Mouse (Mus musculus) G1E-ER4 (cell line): ENCODE results near the gene Ccnf. TPM values are rescaled to one million over a fixed set of nuclear protein-coding genes. Genes with fewer than 3 reads are reported as not detected.

Experiments used
- GATA1 ChIP-seq: IDR thresholded peaks from one replicate; pipeline ENCODE4 v1.8.0; 2012; ENCODE audit warnings: low read length, inconsistent platforms
- polyA plus RNA-seq: library from polyadenylated mRNA; stranded (reverse); fragments of >175 nt; gene quantifications from 2 replicates; pipeline ENCODE4 v1.2.3, GENCODE M21; 2012

Gene Ccnf
- 66.1 and 78.9 TPM in 2 replicates for polyA plus RNA-seq

DNA sequence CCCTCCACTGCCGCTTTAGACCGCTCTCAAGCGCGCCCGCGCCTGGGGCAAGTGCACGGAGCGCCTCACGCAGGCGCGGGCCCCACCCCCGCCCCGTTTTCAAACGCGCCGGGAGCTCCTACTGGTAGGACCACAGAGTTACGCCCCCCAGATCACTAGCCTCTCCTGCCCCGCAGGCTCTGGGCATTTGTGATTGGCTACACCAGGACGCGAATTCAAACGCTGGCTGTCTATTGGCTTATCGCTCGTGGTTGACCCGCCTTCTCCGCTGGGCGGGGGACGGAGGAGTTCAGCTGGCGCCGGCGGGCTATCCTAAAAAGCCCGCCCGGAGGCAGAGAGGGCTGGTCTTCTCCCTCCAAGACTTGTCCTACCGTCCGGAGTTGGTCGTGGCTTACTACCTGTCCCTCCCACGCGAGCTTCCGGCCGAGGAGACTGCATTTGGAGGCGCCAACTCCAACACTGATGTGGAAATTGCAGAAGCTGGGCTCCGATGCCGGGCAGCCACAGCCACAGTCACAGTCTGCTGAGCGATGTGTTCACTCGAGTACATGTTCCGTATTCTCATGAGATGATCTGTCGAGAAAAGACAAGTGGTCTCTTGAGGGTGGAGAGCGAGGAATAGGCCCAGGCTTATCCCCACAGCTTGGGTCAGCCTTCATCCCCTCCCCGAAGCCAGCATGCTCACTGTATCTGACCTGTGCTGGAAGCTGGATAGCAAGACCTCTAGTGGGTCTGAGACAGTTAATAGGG lies at the start of gene Ccnf:
Gene Ccnf, minus strand, starts transcription at position 165 of the 750 bp plus-strand sequence.
- TF ChIP-seq GATA1, result no peak

DNA sequence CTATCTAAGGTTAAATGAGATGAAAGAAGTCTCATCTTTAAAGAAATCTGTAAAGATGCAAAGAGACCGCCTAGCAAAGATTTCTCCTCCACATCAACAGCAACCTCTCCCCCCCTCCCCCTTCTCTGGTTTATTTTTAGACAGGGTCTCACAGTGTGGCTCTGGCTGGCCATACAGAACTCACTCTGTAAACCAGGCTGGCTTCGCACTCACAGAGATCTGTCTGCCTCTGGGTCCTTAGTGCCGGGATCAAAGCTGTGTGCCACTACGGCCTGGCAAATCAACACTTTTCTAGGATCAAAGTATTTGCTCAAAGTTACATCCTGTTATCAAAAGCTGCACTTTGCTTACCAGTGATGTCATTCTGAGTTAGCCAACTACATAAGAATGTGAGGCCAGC lies 49.4 kb upstream of the Ccnf start:
- no peak for TF ChIP-seq GATA1

DNA sequence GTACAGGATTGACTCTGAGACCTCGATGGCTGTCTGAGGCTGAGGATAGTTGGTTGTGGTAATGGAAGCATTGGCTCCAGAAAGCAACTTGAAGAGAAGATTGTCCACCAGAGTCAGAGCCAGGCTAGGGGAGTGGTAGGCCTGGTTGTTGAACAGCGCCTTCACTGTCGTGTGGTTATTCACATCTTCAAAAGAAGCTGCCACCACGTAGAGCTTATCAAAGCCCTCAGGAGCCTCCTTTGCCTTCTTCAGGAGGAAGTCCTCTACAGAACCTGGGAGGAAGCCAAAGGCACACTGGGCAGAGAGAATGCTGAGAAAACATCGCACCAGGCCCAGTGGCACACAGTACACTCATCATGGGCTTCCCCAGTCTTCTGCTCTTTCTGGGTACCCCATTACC lies 38.1 kb upstream of the Ccnf start:
- TF ChIP-seq GATA1, result no peak

DNA sequence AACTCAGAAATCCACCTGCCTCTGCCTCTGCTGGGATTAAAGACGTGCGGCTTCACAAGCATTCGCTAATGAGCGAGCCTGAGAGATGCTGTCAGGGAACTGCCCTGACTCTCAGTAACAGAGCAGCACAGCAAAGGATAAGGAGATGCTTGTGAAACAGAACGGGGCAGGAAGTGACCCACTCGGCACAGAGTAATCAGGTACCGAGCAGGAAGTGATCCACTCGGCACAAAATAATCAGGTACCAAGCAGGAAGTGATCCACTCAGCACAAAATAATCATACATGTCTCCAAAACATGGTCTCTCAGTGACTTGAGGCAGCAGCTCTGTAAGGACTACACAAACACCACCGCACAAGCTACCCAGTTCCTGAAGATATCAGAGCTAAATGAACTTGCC lies 37.2 kb upstream of the Ccnf start:
- no peak for TF ChIP-seq GATA1

DNA sequence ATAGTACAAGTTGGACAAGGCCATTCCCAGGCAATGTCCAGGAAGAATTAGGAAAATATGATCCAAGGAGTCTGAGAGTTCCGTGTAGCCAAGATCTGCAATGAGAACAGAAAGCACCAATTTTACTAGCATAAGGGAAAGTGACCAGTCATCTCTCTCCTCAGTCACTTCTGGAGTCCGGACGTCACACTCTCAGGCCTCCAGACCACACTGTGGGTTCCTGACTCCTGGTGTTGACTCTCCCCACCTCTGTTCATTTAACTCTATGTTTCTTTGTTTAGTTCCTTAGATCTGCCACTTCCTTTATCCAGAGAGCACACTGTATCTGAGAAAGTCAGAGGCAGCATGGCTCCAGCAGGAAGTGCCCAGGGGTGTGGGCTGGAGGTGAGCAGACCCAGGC lies 34.4 kb upstream of the Ccnf start:
- TF ChIP-seq GATA1, result no peak

DNA sequence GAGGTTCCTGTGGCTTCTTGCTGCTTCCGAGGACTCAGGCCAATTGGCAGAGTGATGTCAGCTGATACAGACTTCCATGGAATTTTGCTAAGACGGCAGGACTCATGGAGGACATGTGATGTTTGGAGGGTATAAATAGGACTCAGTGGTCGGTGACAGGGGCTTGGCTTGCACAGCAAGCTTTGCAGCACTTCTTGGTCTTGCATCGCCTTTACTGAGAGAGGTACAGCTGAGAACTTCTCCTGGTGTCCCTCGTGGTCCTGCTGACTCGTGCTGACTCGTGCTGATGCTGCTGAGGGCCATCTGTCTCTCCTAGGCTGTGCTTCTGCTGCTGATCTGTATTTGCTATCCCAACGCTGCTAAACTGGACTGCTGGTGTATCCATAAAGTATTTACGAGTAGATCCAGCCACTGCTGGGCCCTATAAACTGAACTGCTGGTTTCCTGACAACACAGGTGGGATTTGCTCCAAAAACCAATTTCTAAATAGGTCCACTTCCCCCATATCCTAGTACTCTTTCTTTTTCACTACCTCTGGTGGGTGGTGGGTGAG lies 32.1 kb upstream of the Ccnf start:
- TF ChIP-seq GATA1, result no peak

DNA sequence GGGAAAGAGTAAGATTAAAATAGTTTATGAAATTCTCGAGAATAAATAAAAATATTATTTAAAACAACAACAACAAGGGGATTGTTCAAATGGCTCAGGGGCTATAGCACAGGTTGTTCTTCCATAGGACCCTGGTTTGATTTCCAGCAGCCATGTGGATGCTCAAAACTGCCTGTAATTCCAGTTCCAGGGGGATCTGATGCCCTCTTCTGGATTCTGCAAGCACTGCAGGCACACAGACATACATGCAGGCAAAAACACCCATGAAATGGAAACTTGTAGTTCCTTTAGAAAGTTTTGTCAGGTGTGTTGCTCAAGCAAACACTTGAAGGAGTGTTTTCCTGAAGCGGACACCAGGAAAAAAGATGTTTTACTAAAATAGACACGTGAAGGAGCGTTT lies 31.4 kb upstream of the Ccnf start:
- TF ChIP-seq GATA1, result no peak

DNA sequence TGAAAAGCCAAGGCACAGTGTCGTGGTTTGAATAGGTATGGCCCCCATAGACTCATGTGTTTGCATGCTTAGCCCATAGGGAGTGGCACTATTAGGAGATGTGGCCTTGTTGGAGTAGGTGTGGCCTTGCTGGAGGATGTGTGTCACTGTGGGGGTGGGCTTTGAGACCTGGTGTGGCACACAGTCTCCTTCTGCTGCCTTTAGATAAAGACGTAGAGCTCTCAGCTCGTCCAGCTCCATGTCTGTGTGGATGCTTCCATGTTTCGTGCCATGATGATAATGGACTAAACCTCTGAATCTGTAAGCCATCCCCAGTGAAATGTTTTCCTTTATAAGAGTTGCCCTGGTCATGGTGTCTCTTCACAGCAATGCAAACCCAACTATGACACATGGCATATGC lies 28.6 kb upstream of the Ccnf start:
- TF ChIP-seq GATA1, result no peak

DNA sequence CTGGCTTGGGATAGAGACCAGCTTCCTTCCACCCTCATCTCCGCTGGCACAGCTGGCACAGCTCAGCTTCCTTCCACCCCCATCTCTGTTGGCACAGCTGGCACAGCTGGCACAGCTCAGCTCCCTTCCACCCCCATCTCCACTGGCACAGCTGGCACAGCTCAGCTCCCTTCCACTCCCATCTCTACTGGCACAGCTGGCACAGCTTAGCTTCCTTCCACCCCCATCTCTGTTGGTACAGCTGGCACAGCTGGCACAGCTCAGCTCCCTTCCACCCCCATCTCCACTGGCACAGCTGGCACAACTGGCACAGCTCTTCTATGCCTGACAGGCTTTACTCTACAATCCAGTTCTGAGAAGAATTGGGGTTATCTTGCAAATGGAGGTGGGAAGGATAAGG lies 15.8 kb upstream of the Ccnf start:
- no peak for TF ChIP-seq GATA1

DNA sequence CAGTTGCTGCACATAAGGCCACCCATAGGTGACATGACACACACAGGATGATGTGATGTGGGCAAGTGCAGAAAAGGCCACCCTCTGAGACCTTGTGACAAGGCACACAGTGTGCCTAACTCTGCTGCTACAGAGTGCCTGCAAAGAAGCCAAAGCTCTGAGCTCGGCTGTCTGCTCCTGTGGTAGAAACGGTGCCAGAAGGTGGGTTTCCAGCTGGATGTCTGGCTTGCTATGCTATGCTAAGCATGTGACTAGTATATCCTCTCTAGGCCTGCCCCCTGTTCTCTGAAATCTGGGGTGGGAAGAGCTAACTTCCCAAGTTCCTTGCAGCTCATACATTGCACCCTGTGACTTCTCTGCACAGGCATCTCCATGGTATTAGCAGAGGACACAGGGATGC lies 13.5 kb upstream of the Ccnf start:
- TF ChIP-seq GATA1, result no peak

DNA sequence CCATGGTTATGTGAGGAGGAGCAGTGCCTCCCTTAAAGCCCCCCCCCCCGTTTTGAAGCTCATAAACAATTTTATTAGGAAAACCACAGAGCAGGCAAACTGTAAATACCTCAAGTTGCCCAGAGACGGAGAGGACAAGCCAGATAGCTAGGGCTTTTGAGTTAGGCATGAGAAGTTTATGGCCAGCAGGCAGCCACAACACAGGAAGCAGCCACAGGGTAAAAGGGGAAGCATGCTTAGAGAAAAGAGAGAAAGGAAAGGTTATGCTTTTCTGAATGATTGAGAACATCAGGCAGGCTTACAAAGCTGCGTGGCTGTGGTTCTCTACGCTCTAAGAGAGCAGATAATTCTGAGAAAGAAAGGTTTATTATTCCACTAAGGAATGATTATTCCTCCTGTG lies 9.2 kb upstream of the Ccnf start:
- no peak for TF ChIP-seq GATA1

DNA sequence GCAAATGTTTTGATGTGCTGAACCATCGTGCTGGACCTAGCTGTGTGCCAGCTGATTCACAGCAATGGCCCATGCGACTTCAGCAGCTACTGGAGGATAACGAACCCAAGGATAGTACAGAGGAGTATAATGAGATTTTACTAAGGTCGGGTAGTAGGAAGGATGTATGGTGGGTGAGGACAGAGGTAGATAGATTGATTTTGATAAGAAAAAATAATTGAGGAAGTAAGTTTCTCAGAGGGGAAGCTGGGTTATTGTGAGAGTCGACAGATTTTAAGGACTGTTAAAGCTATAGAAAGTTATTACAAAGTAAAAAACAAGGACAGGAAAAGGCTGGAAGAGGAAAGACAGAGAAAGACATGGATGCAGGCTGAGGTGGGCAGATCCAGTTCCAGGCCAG lies 8.4 kb upstream of the Ccnf start:
- no peak for TF ChIP-seq GATA1

DNA sequence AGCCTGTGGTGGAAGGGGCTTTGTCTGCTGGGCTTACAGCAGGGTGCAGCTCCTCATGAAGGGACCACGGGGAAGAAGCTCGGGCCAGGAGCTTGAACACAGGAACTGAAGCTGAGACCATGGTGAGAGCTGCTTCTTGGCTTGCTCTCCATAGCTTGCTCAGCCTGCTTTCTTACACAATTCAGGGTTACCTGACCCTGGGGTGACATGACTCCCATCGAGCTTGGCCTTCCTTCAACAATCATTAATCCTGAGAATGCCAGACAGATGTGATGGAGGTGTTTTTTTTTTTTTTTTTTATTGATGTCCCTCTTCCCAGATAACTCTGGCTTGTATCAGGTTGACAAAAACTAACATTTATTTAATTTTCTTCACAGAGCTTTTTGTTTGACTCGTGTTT lies 7.7 kb upstream of the Ccnf start:
- no peak for TF ChIP-seq GATA1

DNA sequence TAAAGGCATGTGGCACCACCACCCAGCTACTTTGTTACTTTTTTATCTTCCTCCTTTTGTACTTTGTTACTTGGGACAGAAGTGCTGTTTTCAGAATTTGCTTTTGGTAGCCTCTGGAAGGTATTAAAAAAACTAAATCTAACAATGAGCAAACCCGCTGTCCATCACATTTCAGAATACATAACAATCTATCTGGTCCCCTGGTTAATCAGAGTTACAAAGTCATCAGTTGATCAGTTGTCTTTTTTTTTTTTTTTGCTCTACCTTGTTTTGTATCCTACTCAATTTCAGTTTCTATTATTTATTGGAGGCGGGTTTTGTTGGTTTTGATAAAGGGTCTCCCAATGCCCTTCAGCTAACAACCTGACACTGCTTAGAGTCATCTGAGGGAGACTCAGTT lies 1.0 kb upstream of the Ccnf start:
- no peak for TF ChIP-seq GATA1

DNA sequence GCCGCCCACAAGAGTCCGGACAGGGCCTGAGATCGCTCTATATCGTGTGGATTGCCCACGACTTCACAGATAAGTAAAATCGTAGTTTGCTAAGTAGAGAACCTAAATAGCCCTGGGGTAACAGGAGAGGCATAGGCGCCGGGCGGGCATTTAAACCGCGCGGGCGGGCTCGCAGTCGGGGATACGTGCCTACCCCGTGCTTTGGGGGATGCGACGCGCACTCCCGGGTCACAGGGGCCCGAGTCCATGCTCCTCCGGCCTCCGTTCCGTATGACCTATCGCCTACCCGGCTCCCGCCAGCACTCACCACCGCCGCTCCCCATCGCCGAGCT lies 330 bp downstream of the Ccnf start:
- no peak for TF ChIP-seq GATA1

DNA sequence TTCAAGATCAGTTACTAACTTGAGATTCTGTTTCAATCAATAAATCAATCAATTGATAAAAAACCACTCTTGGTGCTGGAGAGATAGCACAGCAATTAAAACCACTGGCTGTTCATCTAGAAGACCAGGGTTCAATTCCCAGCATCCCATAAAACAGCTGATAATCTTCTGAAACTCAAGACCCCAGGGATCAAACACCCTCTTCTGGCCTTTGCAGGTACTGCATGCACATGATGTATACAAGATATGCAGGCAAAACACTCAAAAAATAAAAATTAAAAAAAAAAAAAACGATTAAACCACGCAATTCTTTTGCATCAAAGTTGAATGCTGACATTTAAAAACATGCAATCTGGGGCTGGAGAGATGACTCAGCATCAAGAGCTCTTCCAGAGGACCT lies 2.6 kb downstream of the Ccnf start:
- no peak for TF ChIP-seq GATA1

DNA sequence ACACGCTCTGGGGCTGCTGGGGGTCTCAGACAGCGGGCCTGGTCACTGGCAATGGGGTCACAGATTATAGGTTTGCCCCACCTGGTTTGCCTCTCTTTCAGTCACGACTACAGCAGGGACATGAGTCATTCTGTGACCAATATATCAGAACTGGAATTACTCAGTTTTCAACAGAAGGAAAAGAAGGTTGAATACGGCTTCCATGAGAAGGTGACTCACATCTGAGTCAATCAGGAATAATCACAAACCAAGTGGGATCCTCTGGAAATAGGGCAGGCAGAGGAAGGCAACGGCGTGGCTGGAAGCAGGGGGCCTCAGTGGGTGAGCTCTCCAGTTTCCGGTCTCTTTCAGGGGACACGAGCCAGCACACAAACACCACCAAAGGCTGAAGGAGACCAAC lies 7.2 kb downstream of the Ccnf start:
- no peak for TF ChIP-seq GATA1
